Mouse (Mus musculus): ENCODE data around the gene Creld2. TPM values are rescaled to one million over a fixed set of nuclear protein-coding genes. Genes with fewer than 3 reads are reported as not detected.
A peak's percentile ranks its signal among the peaks of the same experiment; 100 is the strongest.

Gene Creld2
- polyA plus RNA-seq, 1 experiment: 12.6 TPM

DNA sequence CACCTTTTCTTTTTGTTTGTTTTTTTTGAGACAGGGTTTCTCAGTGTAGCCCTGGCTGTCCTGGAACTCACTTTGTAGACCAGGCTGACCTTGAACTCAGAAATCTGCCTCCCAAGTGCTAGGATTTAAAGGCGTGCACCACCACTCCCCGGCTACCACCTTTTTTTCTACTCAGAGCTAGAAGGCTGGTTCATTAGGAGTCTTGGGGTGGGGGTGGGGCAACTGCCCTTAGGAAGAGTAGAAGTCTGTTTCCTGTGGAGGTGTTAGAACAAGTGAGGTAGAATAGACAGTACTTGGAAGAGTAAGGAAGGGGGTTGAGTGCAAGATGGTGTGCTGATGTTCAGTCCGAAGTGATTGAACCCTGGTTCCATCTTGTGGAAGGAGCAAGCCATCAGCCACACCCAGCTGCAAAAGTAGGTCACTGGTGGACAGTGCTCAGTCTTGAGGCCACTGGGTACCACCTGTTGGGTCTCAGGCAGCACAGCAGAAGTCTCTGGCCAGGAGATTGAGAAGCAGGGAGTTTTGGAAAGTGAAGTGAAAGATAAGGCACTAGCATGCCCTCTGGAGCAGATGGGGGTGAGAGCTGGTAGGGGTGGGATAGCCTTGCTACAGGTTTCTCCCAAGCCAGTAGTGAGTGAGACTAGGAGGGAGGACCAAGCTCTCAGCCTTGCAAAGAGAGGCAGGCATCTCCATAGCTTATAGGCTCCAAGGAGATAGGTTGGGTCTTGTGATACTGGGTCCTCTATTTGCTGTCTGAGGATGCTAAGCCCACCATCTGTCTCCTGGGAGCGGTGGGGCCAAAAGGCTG is 46.6 kb downstream of the Creld2 start:
- peak overlapping the region; percentile 97 for H3K27ac ChIP-seq (replicated peaks; ENCODE audit: low read depth, low read length)
- peaks cover 43% of the 10 kb centered on the region for H3K4me1 ChIP-seq (ENCODE audit: control insufficient read depth, insufficient read depth, insufficient read length, low read length)
- peak overlapping the region; percentile 32 for H3K4me3 ChIP-seq (ENCODE audit: insufficient read depth, low read depth, low read length)

DNA sequence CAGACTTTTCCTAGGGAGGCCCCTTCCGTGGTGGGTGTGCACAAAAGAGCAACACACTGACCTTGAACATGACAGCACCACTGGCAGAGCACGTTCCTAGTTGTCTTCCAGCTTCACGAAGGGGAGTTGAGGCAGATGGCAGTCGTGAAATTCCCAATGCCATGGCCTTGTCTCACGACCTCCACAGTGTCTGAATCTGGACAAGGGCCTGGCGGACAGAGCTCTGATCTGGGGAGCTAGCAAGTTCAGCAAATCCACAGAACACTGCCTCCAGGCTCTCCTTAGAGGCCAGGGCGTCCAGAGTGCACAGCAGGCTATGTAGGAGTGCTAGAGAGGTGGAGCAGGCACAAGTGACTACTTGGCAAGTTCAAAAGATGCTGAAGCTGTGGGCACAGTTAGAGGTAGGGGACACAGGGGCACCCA is 47.5 kb downstream of the Creld2 start:
- Histone ChIP-seq H3K4me3 (ENCODE audit: insufficient read depth, low read depth, low read length) (peak overlapping the region; percentile 32), H3K27ac (replicated peaks; ENCODE audit: low read depth, low read length) (peak overlapping the region; percentile 97), H3K4me1 (ENCODE audit: control insufficient read depth, insufficient read depth, insufficient read length, low read length) (peaks cover 45% of the 10 kb centered on the region)

GRCm38 (mm10) chr15:88867368-88868023 is 48.0 kb downstream of the Creld2 start:
- peaks cover 45% of the 10 kb centered on the region for H3K4me1 ChIP-seq (ENCODE audit: control insufficient read depth, insufficient read depth, insufficient read length, low read length)
- H3K27ac ChIP-seq (replicated peaks; ENCODE audit: low read depth, low read length): peak overlapping the region; percentile 97
- H3K4me3 ChIP-seq (ENCODE audit: insufficient read depth, low read depth, low read length): peak overlapping the region; percentile 32

GRCm38 (mm10) chr15:88868024-88868742 is 48.7 kb downstream of the Creld2 start:
- Histone ChIP-seq H3K4me1 (ENCODE audit: control insufficient read depth, insufficient read depth, insufficient read length, low read length) (peaks cover 45% of the 10 kb centered on the region), H3K4me3 (ENCODE audit: insufficient read depth, low read depth, low read length) (0 out of 2 replicates have a peak overlapping the region, but pooled peaks have one; percentile 1)

DNA sequence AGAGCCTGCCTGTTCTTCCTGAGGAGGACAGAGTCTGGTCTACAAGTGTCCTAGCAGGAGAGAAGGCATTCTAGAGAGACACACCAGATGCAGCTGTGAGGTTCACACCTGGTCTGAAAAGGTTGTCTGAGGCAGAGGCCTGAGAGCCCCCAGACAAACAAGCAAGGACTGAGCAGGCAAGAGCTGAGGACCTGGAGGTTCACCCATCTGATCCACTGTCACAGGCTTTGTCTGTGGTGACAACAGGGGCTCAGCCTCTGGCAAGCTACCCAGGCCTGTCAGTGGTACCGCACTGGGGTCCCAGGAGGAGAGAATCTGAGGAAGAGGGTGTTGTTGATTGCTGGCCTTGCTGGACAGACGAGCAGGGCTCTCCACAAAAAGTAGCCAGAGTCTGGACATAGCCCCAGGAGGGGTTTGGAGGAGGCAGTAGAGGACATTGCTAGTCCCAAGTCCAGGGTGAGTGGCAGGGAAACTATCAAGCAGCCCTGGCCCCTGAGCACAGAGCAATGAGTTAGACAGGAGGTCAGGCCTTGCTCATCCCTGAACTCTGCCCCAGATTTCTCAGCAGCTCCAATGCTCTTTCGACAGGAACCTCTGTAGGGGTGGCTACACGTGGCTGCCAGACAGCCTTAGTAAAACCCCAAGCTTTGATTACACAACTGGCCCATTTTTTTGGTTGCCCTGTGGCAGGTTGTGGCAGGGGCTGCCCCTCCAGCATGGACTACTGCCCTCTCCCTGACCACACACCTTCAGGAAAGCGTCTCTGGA is 51.2 kb downstream of the Creld2 start:
- peak overlapping the region; percentile 38 for H3K27ac ChIP-seq (replicated peaks; ENCODE audit: low read depth, low read length)
- no peak overlapping the region for H3K4me3 ChIP-seq (ENCODE audit: insufficient read depth, low read depth, low read length)
- H3K4me1 ChIP-seq (ENCODE audit: control insufficient read depth, insufficient read depth, insufficient read length, low read length): peaks cover 43% of the 10 kb centered on the region

More at GRCm38 (mm10) chr15:88868024-88868742, 48.7 kb downstream of the Creld2 start:
- H3K27ac ChIP-seq (replicated peaks; ENCODE audit: low read depth, low read length): peak overlapping the region; percentile 97

DNA sequence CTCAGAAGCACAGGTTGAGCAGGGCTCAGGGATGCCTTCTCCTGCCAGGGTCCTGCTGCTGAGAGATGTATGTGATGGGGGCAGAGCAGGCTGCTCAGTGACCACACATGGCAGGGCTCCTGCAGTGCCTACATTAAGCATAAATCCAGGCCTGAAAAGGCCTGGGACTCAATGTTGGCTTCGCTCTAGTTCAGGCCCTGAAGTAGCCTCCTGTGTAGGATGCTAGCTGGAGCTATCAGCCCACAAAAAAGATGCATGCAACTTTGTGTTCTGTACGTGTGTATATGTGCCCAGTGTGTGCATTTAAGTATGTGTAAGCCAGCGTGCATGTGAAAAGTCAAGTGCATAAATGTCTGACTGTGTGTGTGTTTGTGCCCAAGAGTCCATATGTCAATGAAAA is 54.6 kb downstream of the Creld2 start:
- Histone ChIP-seq H3K4me3 (ENCODE audit: insufficient read depth, low read depth, low read length) (no peak overlapping the region), H3K4me1 (ENCODE audit: control insufficient read depth, insufficient read depth, insufficient read length, low read length) (peaks cover 21% of the 10 kb centered on the region), H3K27ac (replicated peaks; ENCODE audit: low read depth, low read length) (no peak overlapping the region)

DNA sequence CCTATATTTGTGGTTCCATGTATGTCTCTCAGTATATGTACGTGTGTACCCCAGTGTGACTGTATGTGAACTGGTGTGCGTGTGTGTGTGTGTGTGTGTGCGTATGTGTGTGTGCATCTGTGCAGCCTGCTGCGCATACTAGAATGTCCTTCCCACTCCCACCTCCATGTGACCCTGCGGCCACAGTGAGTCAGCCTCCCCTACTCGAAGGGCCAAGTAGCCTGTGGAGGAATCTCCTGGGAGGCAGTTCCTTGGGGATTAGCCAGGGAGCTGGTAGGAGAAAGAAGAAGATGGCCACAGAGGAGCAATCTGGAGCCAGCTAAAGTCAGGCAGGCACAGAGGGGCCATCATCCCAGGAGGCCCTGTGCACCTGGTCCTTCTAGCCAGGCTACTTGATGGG is 55.0 kb downstream of the Creld2 start:
- Histone ChIP-seq H3K4me3 (ENCODE audit: insufficient read depth, low read depth, low read length) (no peak overlapping the region), H3K4me1 (ENCODE audit: control insufficient read depth, insufficient read depth, insufficient read length, low read length) (peaks cover 20% of the 10 kb centered on the region), H3K27ac (replicated peaks; ENCODE audit: low read depth, low read length) (no peak overlapping the region)

GRCm38 (mm10) chr15:88875625-88876081 is 56.2 kb downstream of the Creld2 start:
- Histone ChIP-seq H3K27ac (replicated peaks; ENCODE audit: low read depth, low read length) (0 out of 2 replicates have a peak overlapping the region, but pooled peaks have one; percentile 4), H3K4me3 (ENCODE audit: insufficient read depth, low read depth, low read length) (peak overlapping the region; percentile 42; the same call in 1 of the 2 replicates), H3K4me1 (ENCODE audit: control insufficient read depth, insufficient read depth, insufficient read length, low read length) (peaks cover 9% of the 10 kb centered on the region)

Other genes starting within 250 kb of the Creld2 start
- gene Zdhhc25, start 219.3 kb upstream of the Creld2 start, polyA plus RNA-seq (2012; ENCODE audit: insufficient read depth, insufficient read length, missing spikeins): not detected in 2 replicates
- 10.3 and 11.8 TPM in 2 replicates for gene Brd1, start 85.4 kb upstream of the Creld2 start, polyA plus RNA-seq (2012; ENCODE audit: insufficient read depth, insufficient read length, missing spikeins)
- gene Zbed4, start 68.0 kb upstream of the Creld2 start, polyA plus RNA-seq (2012; ENCODE audit: insufficient read depth, insufficient read length, missing spikeins): 2.9 and 3.8 TPM in 2 replicates
- 6.0 and 7.2 TPM in 2 replicates for gene Alg12, start 328 bp upstream of the Creld2 start, polyA plus RNA-seq (2012; ENCODE audit: insufficient read depth, insufficient read length, missing spikeins)
- 29.2 and 73.9 TPM in 2 replicates for gene Pim3, start 42.5 kb downstream of the Creld2 start, polyA plus RNA-seq (2012; ENCODE audit: insufficient read depth, insufficient read length, missing spikeins)
- not detected in 2 replicates for gene Ttll8, start 134.8 kb downstream of the Creld2 start, polyA plus RNA-seq (2012; ENCODE audit: insufficient read depth, insufficient read length, missing spikeins)
- not detected in 2 replicates for gene Mlc1, start 159.4 kb downstream of the Creld2 start, polyA plus RNA-seq (2012; ENCODE audit: insufficient read depth, insufficient read length, missing spikeins)
- not detected in 2 replicates for gene Mov10l1, start 163.3 kb downstream of the Creld2 start, polyA plus RNA-seq (2012; ENCODE audit: insufficient read depth, insufficient read length, missing spikeins)
- gene Panx2, start 240.1 kb downstream of the Creld2 start, polyA plus RNA-seq (2012; ENCODE audit: insufficient read depth, insufficient read length, missing spikeins): not detected in 2 replicates